Mouse (Mus musculus): ENCODE data around the gene Man2b2.
A peak's percentile ranks its signal among the peaks of the same experiment; 100 is the strongest.

Man2b2 gene

DNA sequence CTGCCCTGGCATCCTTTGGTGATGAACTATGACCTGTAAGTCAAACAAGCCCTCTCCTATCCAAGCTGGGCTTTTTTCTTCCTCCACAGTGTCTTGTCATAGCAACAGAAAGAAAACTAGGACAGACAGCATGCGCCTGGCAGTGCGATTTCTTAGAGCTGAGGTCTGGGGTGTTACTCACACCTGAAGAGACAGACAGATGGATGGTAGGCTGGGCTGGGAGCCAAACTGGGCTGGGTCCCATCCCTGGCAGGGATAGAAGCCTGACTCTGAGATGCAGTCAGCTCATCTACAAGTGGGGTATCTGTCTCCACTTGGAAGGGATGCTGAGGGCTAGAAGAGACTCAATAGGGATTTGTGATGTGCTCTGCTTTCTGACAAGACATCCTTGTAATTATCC is 8.6 kb upstream of the Man2b2 start:
- ATAC-seq (ENCODE audit: insufficient number of reproducible peaks, low FRiP score, low TSS enrichment), result peak; percentile 59; the same call in 1 of the 2 replicates

DNA sequence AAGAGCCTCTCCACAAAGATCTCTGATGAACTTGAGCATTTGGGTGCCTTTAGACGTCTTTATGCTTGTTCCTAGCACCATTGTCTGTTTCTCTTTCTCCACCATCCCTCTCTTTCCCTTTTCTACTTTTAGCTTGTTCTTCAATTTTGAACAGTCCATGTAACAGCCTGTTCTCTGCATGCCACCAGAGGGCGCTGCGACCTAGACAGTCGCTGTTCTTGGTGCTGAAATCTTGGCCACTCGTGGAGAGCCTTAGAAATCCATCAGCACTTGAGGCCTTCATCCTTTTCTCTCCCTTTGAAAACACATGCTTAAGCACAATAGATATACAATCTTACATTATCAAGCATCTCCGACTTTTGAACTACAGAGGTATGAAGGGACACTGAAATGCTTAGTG is 5.5 kb upstream of the Man2b2 start:
- ATAC-seq (ENCODE audit: insufficient number of reproducible peaks, low FRiP score, low TSS enrichment), result 0 out of 2 replicates have a peak, but pooled peaks have one; percentile 62

DNA sequence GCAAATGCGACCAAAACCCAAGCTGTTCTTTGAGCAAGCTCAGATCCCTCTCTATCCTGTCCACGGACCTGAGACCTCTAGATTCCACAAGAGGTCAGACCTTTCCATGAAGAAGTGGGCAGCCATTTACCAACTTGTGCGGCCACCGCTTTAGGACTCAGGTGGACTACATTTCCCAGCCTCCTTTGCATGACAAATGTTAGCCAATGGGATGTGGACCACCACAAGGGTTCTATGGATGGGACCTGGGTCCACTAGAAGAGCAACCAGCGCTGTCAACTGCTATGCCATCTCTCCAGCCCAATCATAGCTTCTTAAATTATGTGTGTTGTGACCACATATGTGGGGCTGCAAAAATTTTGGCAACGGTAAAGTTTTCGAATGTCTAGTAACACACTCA is 819 bp upstream of the Man2b2 start:
- ATAC-seq (ENCODE audit: insufficient number of reproducible peaks, low FRiP score, low TSS enrichment), result no peak

DNA sequence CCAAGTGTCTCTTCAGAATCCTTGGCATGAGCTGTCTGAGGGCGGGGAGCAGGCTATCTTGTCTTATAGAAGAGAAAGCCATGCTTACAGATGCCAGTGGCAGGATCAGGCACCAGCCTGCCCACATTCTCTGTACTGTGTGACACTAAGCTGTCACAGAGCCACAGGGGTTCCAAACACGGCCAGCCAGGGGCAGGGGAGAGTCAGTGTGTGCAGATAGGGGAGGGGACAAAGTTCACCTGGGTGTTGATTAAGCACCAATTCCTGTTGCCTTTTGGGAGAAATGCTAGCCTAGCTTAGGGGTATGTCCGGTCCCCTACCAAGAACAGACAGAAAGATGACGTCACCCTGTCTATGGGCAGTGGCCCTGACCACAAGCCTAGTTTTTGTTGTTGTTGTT is 1.4 kb downstream of the Man2b2 start:
- ATAC-seq (ENCODE audit: insufficient number of reproducible peaks, low FRiP score, low TSS enrichment), result no peak

DNA sequence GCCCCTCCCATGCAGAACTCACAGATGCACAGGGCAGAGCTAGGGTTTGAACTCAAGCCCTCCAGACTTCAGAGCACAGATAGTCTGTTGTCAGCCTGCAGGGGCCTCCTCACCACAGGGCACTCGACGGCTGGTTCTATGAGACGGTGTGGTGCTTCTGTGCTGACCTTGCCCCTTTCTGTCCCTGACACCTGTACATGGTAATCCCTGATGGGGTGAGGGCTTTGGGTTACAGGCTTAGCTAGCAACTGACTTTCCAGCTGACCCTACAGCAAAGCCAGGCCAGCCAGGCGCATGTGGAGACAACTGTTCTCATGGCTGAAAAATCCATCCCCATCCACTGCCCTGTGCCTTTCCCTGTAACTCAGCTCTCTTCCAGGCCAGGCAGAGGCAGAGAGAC is 7.5 kb downstream of the Man2b2 start:
- no peak for ATAC-seq (ENCODE audit: insufficient number of reproducible peaks, low FRiP score, low TSS enrichment)

DNA sequence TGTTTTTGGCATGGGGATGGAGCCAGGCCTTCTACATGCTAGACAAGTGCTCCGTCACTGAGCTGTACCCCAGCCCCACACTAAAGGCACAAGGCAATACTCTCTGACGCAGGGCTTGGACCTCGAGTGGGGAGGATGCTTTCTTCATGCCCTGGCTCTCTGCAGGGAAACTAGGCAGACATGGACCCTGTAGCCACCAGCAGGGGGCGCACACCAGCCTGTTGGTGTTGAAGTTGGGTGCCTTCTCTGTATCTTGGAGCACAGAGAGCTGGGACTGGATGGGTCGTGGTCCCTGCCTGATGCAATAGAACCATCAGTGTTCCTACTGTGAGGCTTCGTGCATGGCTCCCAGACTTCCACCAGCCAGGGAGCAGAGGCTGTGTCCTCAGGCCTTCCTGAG is 10.3 kb downstream of the Man2b2 start:
- ATAC-seq (ENCODE audit: insufficient number of reproducible peaks, low FRiP score, low TSS enrichment), result 0 out of 2 replicates have a peak, but pooled peaks have one; percentile 46

DNA sequence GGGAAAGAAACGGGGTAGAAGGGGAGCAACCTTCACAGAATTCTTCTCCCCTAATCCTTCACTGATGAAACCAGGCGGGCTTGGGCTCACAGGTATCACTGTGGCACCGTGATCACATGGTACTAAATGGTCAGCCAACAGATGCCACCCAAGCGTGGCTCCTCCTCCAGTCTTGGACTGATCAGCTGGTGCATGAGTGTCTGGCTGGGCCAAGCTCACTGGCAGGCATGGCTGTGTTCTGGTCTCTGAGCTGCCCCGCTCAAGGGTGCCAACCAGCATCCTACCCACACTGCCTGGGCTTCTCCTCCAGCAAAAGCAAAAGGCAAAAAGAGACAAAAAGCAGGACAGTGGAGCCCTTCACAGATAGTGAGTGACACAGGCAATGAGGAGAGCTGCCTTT is 10.7 kb downstream of the Man2b2 start:
- ATAC-seq (ENCODE audit: insufficient number of reproducible peaks, low FRiP score, low TSS enrichment), result no peak

DNA sequence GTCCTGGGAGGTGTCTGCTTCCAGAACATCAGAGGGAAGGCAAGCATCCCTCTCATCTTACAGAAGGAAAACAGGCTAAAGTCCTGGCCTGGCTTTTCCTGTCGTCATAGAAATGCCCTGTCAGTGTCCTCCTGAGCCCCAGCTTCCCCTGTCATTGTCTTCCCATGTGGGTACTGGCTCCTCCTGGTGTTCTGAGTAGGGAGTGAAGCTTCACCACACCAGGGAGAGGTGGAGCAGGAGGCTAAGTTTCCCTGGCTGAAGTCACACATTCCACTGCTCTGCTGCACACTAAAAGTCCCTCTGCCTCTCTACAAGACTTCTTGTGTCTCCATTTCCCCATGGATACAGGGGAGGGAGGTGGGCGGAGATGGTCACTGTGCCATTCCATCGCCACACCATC is 12.7 kb downstream of the Man2b2 start:
- no peak for ATAC-seq (ENCODE audit: insufficient number of reproducible peaks, low FRiP score, low TSS enrichment)

DNA sequence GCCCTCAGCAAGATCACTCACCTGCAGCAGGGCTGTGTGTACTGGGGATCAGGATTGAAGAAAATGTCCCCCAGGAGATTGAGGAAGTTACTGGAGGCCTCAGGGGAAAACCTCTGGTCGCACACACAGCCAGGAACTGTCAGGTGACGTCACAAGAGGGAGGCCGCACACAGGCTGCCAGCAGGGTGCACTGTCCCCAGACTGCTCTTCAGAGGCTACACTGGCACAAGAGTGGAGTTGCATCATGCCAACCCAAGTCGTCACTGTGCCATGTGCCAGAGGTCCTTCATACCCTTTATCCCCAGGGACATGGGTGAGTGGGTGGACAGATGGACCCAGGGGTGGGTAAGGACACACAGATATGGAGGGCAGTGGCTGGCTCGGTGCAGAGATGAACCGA is 15.9 kb downstream of the Man2b2 start:
- no peak for ATAC-seq (ENCODE audit: insufficient number of reproducible peaks, low FRiP score, low TSS enrichment)

DNA sequence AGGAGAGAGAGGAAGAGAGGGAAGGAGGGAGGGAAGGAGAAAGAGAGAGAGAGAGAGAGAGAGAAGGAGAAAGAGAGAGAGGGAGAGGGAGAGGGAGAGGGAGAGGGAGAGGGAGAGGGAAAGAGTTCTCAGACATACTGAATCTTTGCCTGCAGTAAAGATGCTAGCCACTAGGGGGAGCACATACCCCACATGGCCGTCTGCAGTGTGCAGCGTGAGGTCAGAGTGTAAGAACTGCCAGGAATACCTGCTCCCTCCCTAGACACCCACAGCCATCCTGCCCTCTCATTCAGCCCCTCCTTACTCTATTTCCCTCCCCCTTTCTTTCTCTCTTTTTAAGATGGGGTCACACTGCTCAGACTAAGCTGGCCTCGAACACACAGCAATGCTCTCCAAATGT is 19.0 kb downstream of the Man2b2 start:
- ATAC-seq (ENCODE audit: insufficient number of reproducible peaks, low FRiP score, low TSS enrichment), result 0 out of 2 replicates have a peak, but pooled peaks have one; percentile 56

DNA sequence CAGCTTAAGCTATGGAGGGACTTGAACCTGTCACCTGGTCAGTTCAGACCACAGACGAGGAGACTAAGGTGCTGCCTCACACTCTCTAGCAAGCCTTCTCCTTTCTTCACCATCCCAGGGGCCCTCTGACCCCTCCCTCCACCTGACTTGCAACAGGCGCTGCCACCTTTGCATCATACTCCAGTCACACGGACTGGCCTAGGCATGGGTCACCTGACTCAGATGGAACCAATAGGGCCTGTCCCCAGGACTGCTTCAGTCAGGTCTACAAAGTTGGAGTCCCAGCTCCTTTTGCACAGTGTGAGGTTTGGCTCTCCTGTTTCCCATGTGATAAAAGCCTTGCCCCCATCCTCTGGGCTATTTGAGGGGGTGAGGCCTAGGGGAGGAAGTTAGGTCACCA is 19.8 kb downstream of the Man2b2 start:
- no peak for ATAC-seq (ENCODE audit: insufficient number of reproducible peaks, low FRiP score, low TSS enrichment)

DNA sequence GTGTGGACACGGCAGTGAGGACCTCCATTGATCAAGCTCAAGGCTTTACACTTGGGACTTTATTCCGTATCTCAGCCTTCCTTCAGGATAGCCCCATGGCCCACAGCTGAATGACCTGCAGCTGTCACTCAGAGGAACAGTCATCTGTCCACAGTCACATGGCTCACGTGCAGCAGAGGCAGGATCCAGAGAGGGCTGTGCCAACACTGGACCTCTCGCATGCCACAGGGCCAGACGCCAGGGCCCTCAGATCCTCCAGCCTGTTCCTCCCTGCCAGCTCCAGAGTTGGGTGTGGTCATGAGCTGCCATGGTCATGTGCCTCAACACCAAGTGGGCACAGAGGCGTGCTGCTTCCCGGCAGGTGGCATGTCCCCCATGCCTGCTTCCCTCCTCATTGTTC is 21.3 kb downstream of the Man2b2 start:
- ATAC-seq (ENCODE audit: insufficient number of reproducible peaks, low FRiP score, low TSS enrichment), result no peak

DNA sequence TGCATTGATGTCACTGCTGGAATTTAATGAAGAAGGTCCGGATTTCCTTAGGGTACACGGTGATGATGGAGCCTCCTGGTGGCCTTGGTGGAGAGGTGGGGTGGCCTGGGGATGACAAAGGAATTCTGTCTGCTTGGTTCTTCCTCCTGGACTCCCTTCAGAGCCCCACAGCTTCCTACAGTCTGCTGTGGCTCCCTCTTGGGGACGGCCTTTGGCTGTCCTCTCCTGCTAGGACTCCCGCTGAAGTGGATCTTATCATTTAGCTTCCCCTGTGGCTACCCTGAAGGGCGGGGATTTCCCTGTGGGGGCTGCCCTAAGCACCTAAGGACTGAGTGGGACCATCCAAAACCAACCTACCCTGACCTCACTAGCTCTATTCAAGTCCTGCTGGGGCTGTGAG is 23.3 kb downstream of the Man2b2 start:
- no peak for ATAC-seq (ENCODE audit: insufficient number of reproducible peaks, low FRiP score, low TSS enrichment)

DNA sequence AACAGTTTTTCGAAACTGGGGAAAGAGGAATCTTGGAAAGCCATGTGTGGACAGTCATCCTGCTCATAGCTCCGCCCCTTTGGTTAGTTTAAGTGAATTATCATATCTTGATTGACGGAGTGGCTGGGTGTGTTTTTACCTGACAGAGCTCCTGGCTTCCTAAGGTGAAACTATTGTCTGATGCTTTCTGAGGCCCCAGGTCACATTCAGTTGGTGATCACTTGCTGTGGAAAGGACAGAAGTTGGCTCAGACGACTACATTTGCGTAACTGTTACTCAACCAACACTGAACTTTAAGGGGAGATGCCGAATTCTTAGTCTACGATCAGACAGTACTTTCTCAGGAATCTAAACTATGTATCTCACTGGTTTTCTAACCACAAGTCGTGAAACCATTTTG is 33.2 kb downstream of the Man2b2 start:
- ATAC-seq (ENCODE audit: insufficient number of reproducible peaks, low FRiP score, low TSS enrichment), result no peak

DNA sequence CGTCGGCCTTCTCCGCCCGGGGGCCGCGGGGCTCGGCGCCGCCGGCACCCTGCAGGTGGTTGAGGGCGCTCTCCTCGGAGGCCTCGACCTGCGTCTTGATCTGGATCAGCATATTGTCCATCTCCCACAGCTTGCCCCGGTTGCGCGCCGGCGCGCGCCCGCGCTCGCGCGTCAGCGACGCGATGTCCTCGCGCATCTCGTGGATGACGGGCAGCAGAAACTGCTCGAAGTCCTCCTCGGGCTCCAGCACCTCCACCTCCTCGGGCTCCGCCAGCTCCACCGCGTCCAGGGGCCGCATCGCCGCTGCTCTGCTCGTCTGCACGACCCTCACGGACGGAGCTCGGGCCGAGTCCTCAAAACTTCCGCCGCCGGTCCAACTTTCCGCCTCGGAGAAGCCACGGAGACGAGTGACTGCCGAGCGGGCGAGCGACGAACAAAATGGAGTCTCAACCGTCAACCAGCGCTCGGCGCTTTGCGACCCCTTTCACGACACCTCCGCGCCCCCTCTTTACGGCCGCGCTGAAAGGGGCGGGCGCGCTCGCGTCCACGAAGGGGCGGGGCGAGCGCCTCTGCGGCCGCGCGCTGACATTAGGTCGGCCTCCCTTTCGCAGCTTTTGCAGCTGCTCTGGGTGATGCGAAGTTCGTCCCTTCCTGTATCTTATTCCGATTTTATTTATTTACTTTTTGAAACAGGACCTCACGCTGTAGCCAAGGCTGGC is 34.0 kb downstream of the Man2b2 start, which contains the start of gene Mrfap1:
Gene Mrfap1, minus strand, starts transcription at position 477 of the 719 bp plus-strand sequence.
- ATAC-seq (ENCODE audit: insufficient number of reproducible peaks, low FRiP score, low TSS enrichment), result peak; percentile 65

DNA sequence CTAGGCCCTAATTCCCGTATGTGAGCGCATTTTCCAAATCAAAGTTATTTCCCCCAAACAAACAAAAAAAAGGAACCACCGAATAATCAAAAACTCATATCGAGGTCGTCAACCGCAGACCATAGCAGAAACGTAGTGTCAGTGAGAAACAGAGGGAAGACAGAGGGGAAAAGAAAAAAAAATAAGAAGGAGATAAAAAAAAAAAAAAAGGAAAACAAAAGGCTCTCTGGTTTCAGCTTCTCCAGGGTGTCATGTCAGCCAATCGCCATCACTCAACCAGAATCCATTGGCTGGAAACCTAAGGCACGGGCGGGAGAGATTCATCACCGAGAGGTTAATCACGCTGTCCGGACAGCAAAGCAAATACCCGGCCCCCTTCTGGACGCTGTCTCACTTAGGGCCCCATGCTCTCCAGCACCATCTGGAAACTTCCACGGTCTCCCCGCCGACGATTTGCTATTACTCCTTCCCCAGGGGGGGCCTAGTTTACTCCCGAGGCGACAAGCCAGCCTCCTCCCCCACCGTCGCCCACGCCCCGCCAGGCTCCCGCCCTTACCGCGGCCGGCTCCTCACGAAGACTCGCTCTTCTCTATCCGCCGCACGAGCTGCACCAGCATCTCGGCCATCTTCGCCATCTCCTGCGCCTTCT is 34.7 kb downstream of the Man2b2 start:
- ATAC-seq (ENCODE audit: insufficient number of reproducible peaks, low FRiP score, low TSS enrichment), result peak; percentile 56; the same call in 1 of the 2 replicates

DNA sequence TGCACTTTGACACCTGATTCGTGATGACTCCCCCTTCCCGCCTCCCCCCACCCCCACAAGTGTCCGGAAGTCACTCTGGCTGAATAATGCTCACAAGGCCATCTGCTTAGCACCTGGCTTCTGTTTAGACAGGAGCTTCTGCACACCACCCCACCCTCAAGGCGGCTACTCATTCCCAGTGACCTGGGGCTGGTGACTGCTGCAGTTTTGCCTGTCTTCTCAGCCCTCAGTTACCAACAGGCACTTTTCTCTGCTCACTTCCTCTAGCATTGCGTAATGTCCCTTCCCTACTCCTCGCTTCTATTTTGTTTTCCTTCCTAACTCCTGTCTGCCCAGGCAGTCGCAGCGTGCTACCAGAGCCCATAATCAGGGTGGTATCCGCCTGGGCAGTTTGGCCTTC is 38.6 kb downstream of the Man2b2 start:
- no peak for ATAC-seq (ENCODE audit: insufficient number of reproducible peaks, low FRiP score, low TSS enrichment)

DNA sequence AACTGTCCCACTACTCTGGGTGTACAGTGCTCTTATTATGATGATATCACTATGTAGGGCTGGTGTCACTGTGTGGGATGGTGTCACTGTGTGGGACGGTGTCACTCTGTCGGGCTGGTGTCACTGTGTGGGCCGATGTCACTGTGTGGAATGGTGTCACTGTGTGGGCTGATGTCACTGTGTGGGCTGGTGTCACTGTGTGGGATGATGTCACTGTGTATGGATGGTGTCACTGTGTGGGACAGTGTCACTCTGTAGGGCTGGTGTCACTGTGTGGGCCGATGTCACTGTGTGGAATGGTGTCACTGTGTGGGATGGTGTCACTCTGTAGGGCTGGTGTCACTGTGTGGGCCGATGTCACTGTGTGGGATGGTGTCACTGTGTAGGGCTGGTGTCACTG is 44.4 kb downstream of the Man2b2 start:
- ATAC-seq (ENCODE audit: insufficient number of reproducible peaks, low FRiP score, low TSS enrichment), result no peak

DNA sequence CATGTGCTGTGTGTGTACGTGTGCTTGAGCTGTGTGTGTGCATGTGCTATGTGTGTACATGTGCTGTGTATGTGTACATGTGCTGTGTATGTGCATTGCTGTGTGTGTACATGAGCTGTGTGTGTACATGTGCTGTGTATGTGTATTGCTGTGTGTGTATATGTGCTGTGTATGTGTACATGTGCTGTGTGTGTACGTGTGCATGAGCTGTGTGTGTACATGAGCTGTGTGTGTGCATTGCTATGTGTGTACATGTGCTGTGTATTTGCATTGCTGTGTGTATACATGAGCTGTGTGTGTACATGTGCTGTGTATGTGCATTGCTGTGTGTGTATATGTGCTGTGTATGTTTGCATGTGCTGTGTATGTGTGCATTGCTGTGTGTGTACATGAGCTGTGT is 50.9 kb downstream of the Man2b2 start:
- no peak for ATAC-seq (ENCODE audit: insufficient number of reproducible peaks, low FRiP score, low TSS enrichment)

DNA sequence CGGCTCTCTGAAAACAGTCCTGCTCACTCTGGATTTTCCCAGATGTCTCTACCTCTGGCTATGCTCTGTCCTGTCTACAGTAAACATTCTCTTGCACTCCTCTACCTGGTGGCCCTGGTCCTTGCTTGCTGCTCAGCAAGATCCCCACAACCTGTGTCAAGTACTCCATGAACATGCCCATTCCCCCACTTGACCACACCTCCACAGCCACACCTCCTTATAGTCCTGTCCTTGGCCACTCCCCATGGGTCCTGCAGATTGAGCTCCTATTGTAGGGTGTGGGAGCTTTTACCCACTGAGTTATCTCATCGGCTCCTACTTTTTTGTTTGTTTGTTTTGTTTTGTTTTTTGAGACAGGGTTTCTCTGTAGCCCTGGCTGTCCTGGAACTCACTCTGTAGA is 51.6 kb downstream of the Man2b2 start:
- ATAC-seq (ENCODE audit: insufficient number of reproducible peaks, low FRiP score, low TSS enrichment), result no peak

DNA sequence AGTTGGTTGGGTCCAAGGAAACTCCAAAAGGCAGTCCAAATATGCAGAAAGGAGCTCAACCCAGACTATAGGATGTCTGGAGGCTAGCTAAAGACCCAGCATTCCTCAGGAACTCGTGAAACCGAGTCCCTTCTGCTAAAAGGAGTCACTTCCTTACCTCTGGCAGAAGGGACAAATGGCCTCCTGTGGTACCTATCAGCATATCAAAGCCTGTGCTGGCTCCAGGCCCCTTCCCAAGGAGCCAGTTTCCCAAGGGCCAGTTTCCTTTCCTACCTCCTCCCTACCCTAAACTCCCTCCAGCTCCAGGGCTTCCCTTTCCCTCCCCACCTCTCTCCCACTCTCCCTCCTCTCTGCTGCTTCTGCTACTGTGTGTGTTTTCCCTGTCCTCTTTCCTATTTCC is 53.3 kb downstream of the Man2b2 start:
- ATAC-seq (ENCODE audit: insufficient number of reproducible peaks, low FRiP score, low TSS enrichment), result no peak

DNA sequence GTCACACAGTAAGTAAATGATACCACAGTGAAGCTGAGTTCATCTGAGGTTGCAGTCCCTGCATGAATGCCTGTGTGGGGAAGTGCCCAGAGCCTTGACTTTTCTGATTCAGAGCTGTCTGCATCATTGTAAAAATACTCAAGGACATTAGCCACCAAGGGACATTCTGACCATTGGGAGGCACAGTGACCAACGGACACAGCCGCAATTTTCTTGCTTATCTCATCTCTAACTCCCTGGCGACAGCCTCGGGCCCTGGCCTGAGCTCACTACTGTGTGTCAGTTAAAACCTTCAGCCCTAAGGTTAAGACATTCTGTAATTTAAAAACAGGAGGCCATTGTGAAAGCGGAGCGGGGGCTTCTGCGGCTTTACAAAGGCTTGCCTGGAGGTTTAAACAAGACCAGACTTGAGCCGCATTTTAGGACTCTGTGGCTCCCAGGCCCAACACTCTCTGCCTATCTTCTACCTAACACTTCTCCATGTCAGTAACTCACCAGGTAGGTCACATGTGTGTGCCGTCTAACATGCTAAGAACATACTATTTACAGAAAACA is 54.4 kb downstream of the Man2b2 start:
- no peak for ATAC-seq (ENCODE audit: insufficient number of reproducible peaks, low FRiP score, low TSS enrichment)
